Mouse (Mus musculus): ENCODE data around the gene Olfr1228. TPM values are rescaled to one million over a fixed set of nuclear protein-coding genes. Genes with fewer than 3 reads are reported as not detected.

Olfr1228 gene
- polyA plus RNA-seq (2016; fragmentation: Nextera tagmentation; extraction: Ambion mirVana): not detected in 2 replicates

GRCm38 (mm10) chr2:89253962-89254361 lies at the start of gene Olfr1228:
TSS of gene Olfr1228 (minus strand) at chr2:89254062.
- no peak within 1 kb of the TSS for H3K9ac ChIP-seq
- H3K27ac ChIP-seq: no peak within 1 kb of the TSS
- H3K4me3 ChIP-seq (replicated peaks): no peak within 1 kb of the TSS
- no peak within 1 kb of the TSS for H3K4me2 ChIP-seq
- no peaks in the 10 kb centered on the region for H3K36me3 ChIP-seq (replicated peaks)
- H3K9me3 ChIP-seq: no peaks in the 10 kb centered on the region
- H3K4me1 ChIP-seq: no peaks in the 10 kb centered on the region
- ATAC-seq (ENCODE audit: low FRiP score): no peak
- H3K27me3 ChIP-seq: no peaks in the 10 kb centered on the region

- WGBS: 86% methylated on average over 1 of the region's 1 CpGs
- no peak within 1 kb of the TSS for H3K4me2 ChIP-seq
- H3K36me3 ChIP-seq (replicated peaks): no peaks in the 10 kb centered on the region
- no peaks in the 10 kb centered on the region for H3K27me3 ChIP-seq
- H3K9me3 ChIP-seq: no peaks in the 10 kb centered on the region
- H3K4me3 ChIP-seq (replicated peaks): no peak within 1 kb of the TSS
- H3K27ac ChIP-seq: no peak within 1 kb of the TSS
- no peak for ATAC-seq (ENCODE audit: low FRiP score)
- H3K9ac ChIP-seq: no peak within 1 kb of the TSS
- H3K4me1 ChIP-seq: no peaks in the 10 kb centered on the region
These were observed 43.3 kb upstream of the Olfr1228 start, which contains the start of gene Olfr1230 for GRCm38 (mm10) chr2:89297168-89297567. TSS of gene Olfr1230 (minus strand) at chr2:89297268.

- H3K9me3 ChIP-seq: no peaks in the 10 kb centered on the region
- H3K4me1 ChIP-seq: no peaks in the 10 kb centered on the region
- H3K36me3 ChIP-seq (replicated peaks): no peaks in the 10 kb centered on the region
- H3K4me3 ChIP-seq (replicated peaks): no peak within 1 kb of the TSS
- no peaks in the 10 kb centered on the region for H3K27me3 ChIP-seq
- no peak for ATAC-seq (ENCODE audit: low FRiP score)
- no peak within 1 kb of the TSS for H3K27ac ChIP-seq
- 79% methylated on average over 2 of the region's 2 CpGs for WGBS
- H3K9ac ChIP-seq: no peak within 1 kb of the TSS
- no peak within 1 kb of the TSS for H3K4me2 ChIP-seq
These were observed 34.1 kb upstream of the Olfr1228 start, which contains the start of gene Olfr1229 for GRCm38 (mm10) chr2:89287914-89288313. TSS of gene Olfr1229 (minus strand) at chr2:89288014.

- no peak within 1 kb of the TSS for H3K27ac ChIP-seq
- no peak within 1 kb of the TSS for H3K9ac ChIP-seq
- no peak within 1 kb of the TSS for H3K4me3 ChIP-seq (replicated peaks)
- H3K27me3 ChIP-seq: no peaks in the 10 kb centered on the region
- ATAC-seq (ENCODE audit: low FRiP score): no peak
- 65% methylated on average over 2 of the region's 2 CpGs for WGBS
- H3K36me3 ChIP-seq (replicated peaks): no peaks in the 10 kb centered on the region
- no peaks in the 10 kb centered on the region for H3K9me3 ChIP-seq
- no peaks in the 10 kb centered on the region for H3K4me1 ChIP-seq
- H3K4me2 ChIP-seq: no peak within 1 kb of the TSS
These were observed 53.9 kb downstream of the Olfr1228 start, which contains the start of gene Olfr1226 for GRCm38 (mm10) chr2:89199948-89200347. TSS of gene Olfr1226 (minus strand) at chr2:89200048.

Other genes starting within 250 kb of the Olfr1228 start
- not detected in 2 replicates for gene Olfr1215, start 247.1 kb downstream of the Olfr1228 start, polyA plus RNA-seq (2016; fragmentation: Nextera tagmentation; extraction: Ambion mirVana)
- not detected in 2 replicates for gene Olfr1216, start 235.7 kb downstream of the Olfr1228 start, polyA plus RNA-seq (2016; fragmentation: Nextera tagmentation; extraction: Ambion mirVana)
- not detected in 2 replicates for gene Olfr1217, start 222.0 kb downstream of the Olfr1228 start, polyA plus RNA-seq (2016; fragmentation: Nextera tagmentation; extraction: Ambion mirVana)
- gene Olfr1218, start 192.9 kb downstream of the Olfr1228 start, polyA plus RNA-seq (2016; fragmentation: Nextera tagmentation; extraction: Ambion mirVana): not detected in 2 replicates
- gene Olfr1219, start 170.5 kb downstream of the Olfr1228 start, polyA plus RNA-seq (2016; fragmentation: Nextera tagmentation; extraction: Ambion mirVana): not detected in 2 replicates
- gene Olfr1220, start 147.2 kb downstream of the Olfr1228 start, polyA plus RNA-seq (2016; fragmentation: Nextera tagmentation; extraction: Ambion mirVana): not detected in 2 replicates
- not detected in 2 replicates for gene Olfr1221, start 136.8 kb downstream of the Olfr1228 start, polyA plus RNA-seq (2016; fragmentation: Nextera tagmentation; extraction: Ambion mirVana)
- gene Olfr1222, start 121.0 kb downstream of the Olfr1228 start, polyA plus RNA-seq (2016; fragmentation: Nextera tagmentation; extraction: Ambion mirVana): not detected in 2 replicates
- gene Olfr1223, start 102.5 kb downstream of the Olfr1228 start, polyA plus RNA-seq (2016; fragmentation: Nextera tagmentation; extraction: Ambion mirVana): not detected in 2 replicates
- not detected in 2 replicates for gene Olfr1224-ps1, start 90.0 kb downstream of the Olfr1228 start, polyA plus RNA-seq (2016; fragmentation: Nextera tagmentation; extraction: Ambion mirVana)
- gene Olfr1225, start 79.4 kb downstream of the Olfr1228 start, polyA plus RNA-seq (2016; fragmentation: Nextera tagmentation; extraction: Ambion mirVana): not detected in 2 replicates
- not detected in 2 replicates for gene Olfr1226, start 54.0 kb downstream of the Olfr1228 start, polyA plus RNA-seq (2016; fragmentation: Nextera tagmentation; extraction: Ambion mirVana)
- gene Olfr1229, start 34.0 kb upstream of the Olfr1228 start, polyA plus RNA-seq (2016; fragmentation: Nextera tagmentation; extraction: Ambion mirVana): not detected in 2 replicates
- not detected in 2 replicates for gene Olfr1230, start 43.2 kb upstream of the Olfr1228 start, polyA plus RNA-seq (2016; fragmentation: Nextera tagmentation; extraction: Ambion mirVana)
- not detected in 2 replicates for gene Olfr1231, start 53.0 kb upstream of the Olfr1228 start, polyA plus RNA-seq (2016; fragmentation: Nextera tagmentation; extraction: Ambion mirVana)
- not detected in 2 replicates for gene Olfr1232, start 75.6 kb upstream of the Olfr1228 start, polyA plus RNA-seq (2016; fragmentation: Nextera tagmentation; extraction: Ambion mirVana)
- not detected in 2 replicates for gene Olfr1233, start 88.3 kb upstream of the Olfr1228 start, polyA plus RNA-seq (2016; fragmentation: Nextera tagmentation; extraction: Ambion mirVana)
- gene Olfr1234, start 110.8 kb upstream of the Olfr1228 start, polyA plus RNA-seq (2016; fragmentation: Nextera tagmentation; extraction: Ambion mirVana): not detected in 2 replicates
- not detected in 2 replicates for gene Olfr1238, start 155.6 kb upstream of the Olfr1228 start, polyA plus RNA-seq (2016; fragmentation: Nextera tagmentation; extraction: Ambion mirVana)
- not detected in 2 replicates for gene Olfr1239, start 166.3 kb upstream of the Olfr1228 start, polyA plus RNA-seq (2016; fragmentation: Nextera tagmentation; extraction: Ambion mirVana)
- not detected in 2 replicates for gene Olfr1240, start 188.9 kb upstream of the Olfr1228 start, polyA plus RNA-seq (2016; fragmentation: Nextera tagmentation; extraction: Ambion mirVana)
- not detected in 2 replicates for gene Olfr1241, start 233.1 kb upstream of the Olfr1228 start, polyA plus RNA-seq (2016; fragmentation: Nextera tagmentation; extraction: Ambion mirVana)
- not detected in 2 replicates for gene Olfr1242, start 244.3 kb upstream of the Olfr1228 start, polyA plus RNA-seq (2016; fragmentation: Nextera tagmentation; extraction: Ambion mirVana)